Comparison of ENCODE assay signal across 8 mouse cellular contexts in genomic region chr2:28535650-28536049, GRCm38 (mm10). TPM values are rescaled to one million over a fixed set of nuclear protein-coding genes. Genes with fewer than 3 reads are reported as not detected.
DNase-seq lines count a peak whose midpoint lies in the region; ATAC-seq lines count a peak whose summit lies in the region.
"Had no signal": no experiment of that assay in that cellular context is flagged by ENCODE, and none has a peak within 500 bp of the region (broad histone marks: within the 10 kb centered on the region; RNA-seq: fewer than 3 reads in every experiment).

No protein-coding gene starts in this region.

- no peak for ATAC-seq in lung, embryonic 16.5 days (ENCODE audit: low read depth)
- no peak for ATAC-seq in stomach, embryonic 16.5 days (ENCODE audit: insufficient read depth, low FRiP score)

- no peaks in the 10 kb centered on the region for H3K27me3 ChIP-seq in lung, embryonic 16.5 days (ENCODE audit: control insufficient read depth, insufficient read depth, low read depth, low read length)
- H3K27me3 ChIP-seq in heart, embryonic 10.5 days (ENCODE audit: insufficient read depth, poor library complexity, severe bottlenecking): no peaks in the 10 kb centered on the region
- no peaks in the 10 kb centered on the region for H3K27me3 ChIP-seq in stomach, embryonic 16.5 days (ENCODE audit: control insufficient read depth, insufficient read depth, low read length)

- H3K9ac ChIP-seq in lung, embryonic 16.5 days (ENCODE audit: low read length): peak overlapping the region; percentile 77; the same call in 1 of the 2 replicates
- H3K9ac ChIP-seq in stomach, embryonic 16.5 days (ENCODE audit: low read length): peak overlapping the region; percentile 84

- no peak for DNase-seq in lung, adult 18-20 months
- DNase-seq in cerebellum, postnatal 25 days: peak; percentile 83 to 90
- DNase-seq in heart, embryonic 10.5 days (ENCODE audit: low spot score): no peak
- peak; percentile 78 for DNase-seq in left cerebral cortex, postnatal 4 days
- DNase-seq in spleen, postnatal 36 days (ENCODE audit: low spot score in 2 of 2): no peak

- peak overlapping the region; percentile 76 for H3K27ac ChIP-seq in lung, embryonic 16.5 days (ENCODE audit: low read length)
- peak overlapping the region; percentile 74; the same call in 1 of the 2 replicates for H3K27ac ChIP-seq in heart, embryonic 10.5 days
- H3K27ac ChIP-seq in stomach, embryonic 16.5 days (ENCODE audit: low read length): peak overlapping the region; percentile 90

- WGBS in lung, embryonic 16.5 days: 40% methylated on average over 7 of the region's 7 CpGs
- WGBS in heart, embryonic 10.5 days: 60% methylated on average over 7 of the region's 7 CpGs
- 43% methylated on average over 7 of the region's 7 CpGs for WGBS in stomach, embryonic 16.5 days

- H3K4me2 ChIP-seq in lung, embryonic 16.5 days (ENCODE audit: low read depth, low read length): peak overlapping the region; percentile 77
- H3K4me2 ChIP-seq in stomach, embryonic 16.5 days (ENCODE audit: low read depth, low read length): peak overlapping the region; percentile 88

- H3K9me3 ChIP-seq in lung, embryonic 16.5 days (ENCODE audit: control insufficient read depth, low read length): no peaks in the 10 kb centered on the region
- H3K9me3 ChIP-seq in heart, embryonic 10.5 days: no peaks in the 10 kb centered on the region
- H3K9me3 ChIP-seq in stomach, embryonic 16.5 days (replicated peaks; ENCODE audit: control insufficient read depth, low read length): no peaks in the 10 kb centered on the region

- H3K4me3 ChIP-seq in lung, embryonic 16.5 days (ENCODE audit: low read length): no peak overlapping the region
- no peak overlapping the region for H3K4me3 ChIP-seq in heart, embryonic 10.5 days
- peak overlapping the region; percentile 73; the same call in 1 of the 2 replicates for H3K4me3 ChIP-seq in stomach, embryonic 16.5 days (replicated peaks; ENCODE audit: low read length)

- peaks cover 64% of the 10 kb centered on the region for H3K4me1 ChIP-seq in lung, embryonic 16.5 days (replicated peaks; ENCODE audit: control insufficient read depth, insufficient read depth, low read length)
- H3K4me1 ChIP-seq in heart, embryonic 10.5 days: peaks cover 83% of the 10 kb centered on the region
- peaks cover 81% of the 10 kb centered on the region for H3K4me1 ChIP-seq in stomach, embryonic 16.5 days (ENCODE audit: control insufficient read depth, insufficient read depth, low read length)

- no peaks in the 10 kb centered on the region for H3K36me3 ChIP-seq in lung, embryonic 16.5 days (ENCODE audit: control insufficient read depth, insufficient read depth, low read length)
- no peaks in the 10 kb centered on the region for H3K36me3 ChIP-seq in heart, embryonic 10.5 days
- no peaks in the 10 kb centered on the region for H3K36me3 ChIP-seq in stomach, embryonic 16.5 days (ENCODE audit: control insufficient read depth, insufficient read depth, low read length)

- intact Hi-C loops in left cerebral cortex, postnatal 4 days (cut with DNase I): no loop called here

RNA-seq across cellular contexts. Expression of gene Ralgds, which starts 22.7 kb away (rescaled TPM):
- 27.3 and 27.9 TPM in 2 replicates for polyA plus RNA-seq in lung, embryonic 16.5 days (2015; fragmentation: Nextera tagmentation; extraction: Ambion mirVana)
- 11.6 and 20.5 TPM in 2 replicates for polyA plus RNA-seq in heart, embryonic 10.5 days (2016; fragmentation: Nextera tagmentation; extraction: Ambion mirVana)
- 100 to 1,000 TPM; 164 to 176 TPM for total RNA-seq in left cerebral cortex, postnatal 4 days (2021)
- polyA plus RNA-seq in stomach, embryonic 16.5 days (2015; fragmentation: Nextera tagmentation; extraction: Ambion mirVana): 24.6 and 28.2 TPM in 2 replicates

RNA-seq across cellular contexts. Expression of gene Cel, which starts 27.6 kb away (rescaled TPM):
- 0.10 and 0.23 TPM in 2 replicates for polyA plus RNA-seq in lung, embryonic 16.5 days (2015; fragmentation: Nextera tagmentation; extraction: Ambion mirVana)
- polyA plus RNA-seq in heart, embryonic 10.5 days (2016; fragmentation: Nextera tagmentation; extraction: Ambion mirVana): not detected in 2 replicates
- total RNA-seq in left cerebral cortex, postnatal 4 days (2021): not detected
- 562 and 718 TPM in 2 replicates for polyA plus RNA-seq in stomach, embryonic 16.5 days (2015; fragmentation: Nextera tagmentation; extraction: Ambion mirVana)
- total RNA-seq: left cerebral cortex, postnatal 25 days had no signal

RNA-seq across cellular contexts. Expression of gene Gm10134, which starts 29.8 kb away (rescaled TPM):
- 3.4 and 3.7 TPM in 2 replicates for polyA plus RNA-seq in lung, embryonic 16.5 days (2015; fragmentation: Nextera tagmentation; extraction: Ambion mirVana)
- polyA plus RNA-seq in heart, embryonic 10.5 days (2016; fragmentation: Nextera tagmentation; extraction: Ambion mirVana): not detected in 2 replicates
- not detected for total RNA-seq in left cerebral cortex, postnatal 4 days (2021)
- polyA plus RNA-seq in stomach, embryonic 16.5 days (2015; fragmentation: Nextera tagmentation; extraction: Ambion mirVana): 7.4 and 8.9 TPM in 2 replicates

RNA-seq across cellular contexts. Expression of gene Gbgt1, which starts 39.0 kb away (rescaled TPM):
- 1.1 and 1.5 TPM in 2 replicates for polyA plus RNA-seq in lung, embryonic 16.5 days (2015; fragmentation: Nextera tagmentation; extraction: Ambion mirVana)
- polyA plus RNA-seq in heart, embryonic 10.5 days (2016; fragmentation: Nextera tagmentation; extraction: Ambion mirVana): 0.13 TPM in 1 of 2 replicates, not detected in the other
- total RNA-seq in left cerebral cortex, postnatal 4 days (2021): 1 to 10 TPM; 2.5 to 2.6 TPM
- 3.2 and 3.5 TPM in 2 replicates for polyA plus RNA-seq in stomach, embryonic 16.5 days (2015; fragmentation: Nextera tagmentation; extraction: Ambion mirVana)

RNA-seq across cellular contexts. Expression of gene Gtf3c5, which starts 47.9 kb away (rescaled TPM):
- 45.0 and 45.7 TPM in 2 replicates for polyA plus RNA-seq in lung, embryonic 16.5 days (2015; fragmentation: Nextera tagmentation; extraction: Ambion mirVana)
- polyA plus RNA-seq in heart, embryonic 10.5 days (2016; fragmentation: Nextera tagmentation; extraction: Ambion mirVana): 37.0 and 45.2 TPM in 2 replicates
- 10 to 100 TPM; 26.6 to 27.8 TPM for total RNA-seq in left cerebral cortex, postnatal 4 days (2021)
- 37.2 and 38.2 TPM in 2 replicates for polyA plus RNA-seq in stomach, embryonic 16.5 days (2015; fragmentation: Nextera tagmentation; extraction: Ambion mirVana)

Comparison
In these comparisons a context has a peak if more than half of its experiments do, and no peak if none do; other contexts are left out.
1. DNase-seq: peak in cerebellum, postnatal 25 days (2 of 2) and left cerebral cortex, postnatal 4 days (single experiment); none in lung, adult 18-20 months (0 of 2), heart, embryonic 10.5 days (single experiment) and spleen, postnatal 36 days (0 of 2).
2. RNA of gene Cel, which starts 27.6 kb away (polyA plus RNA-seq): 562 to 718 TPM in stomach, embryonic 16.5 days; 0.10 to 0.23 TPM in lung, embryonic 16.5 days and not detected in heart, embryonic 10.5 days; every median in the first group is over 100 times any median in the second.
3. Peak in every context shown above with its lines, with median percentiles within 50 percentile points of each other: H3K27ac ChIP-seq.